Mouse (Mus musculus) liver, adult 2 months (tissue): ENCODE results near the gene Hectd4.

Source experiments
- CTCF ChIP-seq: fragments of 200-500 bp; IDR thresholded peaks from 2 replicates; pipeline ENCODE4 v1.5.1; 2011; ENCODE audit warnings: low read depth, low read length, control low read depth
- POLR2A ChIP-seq: fragments of 200-500 bp; IDR thresholded peaks from 2 replicates; pipeline ENCODE4 v1.6.1; 2011; ENCODE audit warnings: low read length, control low read depth; ENCODE audit not compliant: insufficient read depth; ENCODE audit errors: extremely low read depth

DNA sequence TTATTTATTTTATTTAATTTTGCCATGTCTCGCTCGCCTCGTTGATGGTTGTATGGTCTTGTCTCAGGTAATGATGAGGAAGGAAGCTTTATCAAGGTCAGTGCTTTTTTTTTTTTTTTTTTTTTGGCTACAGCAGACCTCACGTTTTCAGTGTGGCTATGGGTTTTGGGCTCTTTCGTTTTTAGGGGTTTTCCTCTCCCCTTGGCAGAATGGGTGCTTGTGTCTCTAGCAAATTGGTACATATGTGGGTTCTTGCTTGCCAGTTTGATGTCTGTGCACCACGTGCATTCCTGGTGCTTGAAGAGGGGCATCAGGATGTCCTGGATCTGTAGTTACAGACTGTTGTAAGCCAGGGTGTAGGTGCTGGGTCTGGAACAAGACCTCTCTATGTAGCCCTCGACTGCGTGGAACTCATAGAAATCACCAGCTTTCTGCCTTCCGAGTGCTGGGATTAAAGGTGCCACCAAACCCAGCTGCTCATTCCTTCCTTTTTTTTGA lies 179.0 kb downstream of the Hectd4 start:
- TF ChIP-seq POLR2A: no peak
- TF ChIP-seq CTCF: no peak
